Mouse (Mus musculus): ENCODE data around the gene Whrn.

GRCm38 (mm10) chr4:63383474-63383873 is 112.3 kb downstream of the Whrn start:
- TF ChIP-seq CTCF (IDR thresholded peaks at IDR 0.05; ENCODE audit: insufficient read depth, low read length) (no peak), POLR2A (IDR thresholded peaks at IDR 0.05; ENCODE audit: borderline replicate concordance, extremely low read depth, low read depth, low read length) (no peak)
